Mouse (Mus musculus): ENCODE measurements around the gene Crlf1.

GRCm38 (mm10) chr8:70445988-70446387 is 47.0 kb upstream of the Crlf1 start:
- TF ChIP-seq POLR2A (IDR thresholded peaks at IDR 0.05; ENCODE audit: control insufficient read depth in 1 of 2, insufficient read depth in 1 of 2, low read depth in 1 of 2, low read length in 2 of 2, poor library complexity in 1 of 2) (no peak), ZC3H11A (IDR thresholded peaks at IDR 0.05; ENCODE audit: low read depth, low read length) (no peak), CTCF (IDR thresholded peaks at IDR 0.05 in 2 of 3, conservative IDR thresholded peaks at IDR 0.05 in 1 of 3; ENCODE audit: control insufficient read depth in 1 of 3, insufficient read depth in 1 of 3, low read depth in 2 of 3, low read length in 3 of 3, poor library complexity in 1 of 3, severe bottlenecking in 1 of 3) (no peak), EP300 (IDR thresholded peaks at IDR 0.05; ENCODE audit: low read depth in 1 of 2, low read length in 2 of 2) (no peak), ZNF384 (IDR thresholded peaks at IDR 0.05; ENCODE audit: low read depth, low read length) (no peak), CHD1 (IDR thresholded peaks at IDR 0.05; ENCODE audit: low read depth, low read length) (no peak), GATA1 (IDR thresholded peaks at IDR 0.05; ENCODE audit: low read depth, low read length) (no peak), NELFE (IDR thresholded peaks at IDR 0.05; ENCODE audit: low read depth, low read length) (no peak), TAL1 (IDR thresholded peaks at IDR 0.05; ENCODE audit: low read length) (no peak), MAX (IDR thresholded peaks at IDR 0.05; ENCODE audit: low read length) (no peak)

Data from MEL (cell line).